Mouse (Mus musculus): Measurements from ENCODE around the gene Dusp5. TPM values are rescaled to one million over a fixed set of nuclear protein-coding genes. Genes with fewer than 3 reads are reported as not detected.

The Dusp5 gene
- polyA plus RNA-seq, 2 experiments: 1.3 to 1.9 TPM

DNA sequence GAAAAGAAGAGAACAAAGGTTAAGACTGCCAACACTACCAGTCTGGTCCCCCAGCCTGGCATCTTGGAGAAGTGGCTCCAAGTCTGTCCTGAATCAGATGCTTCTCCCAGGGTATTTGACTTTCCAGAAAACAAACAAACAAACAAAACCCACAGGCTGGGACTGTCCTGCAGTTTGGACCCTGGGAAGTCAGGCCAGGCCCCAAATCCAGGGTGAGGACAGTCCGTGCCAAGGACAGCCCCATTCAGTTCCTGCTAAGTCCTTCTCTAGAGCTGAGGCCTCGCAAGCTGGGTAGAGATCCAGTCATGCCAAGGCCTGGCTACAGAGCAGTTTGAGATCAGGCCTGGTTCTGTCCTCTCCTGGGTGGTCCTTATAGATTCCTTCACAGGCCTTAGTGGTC lies 27.1 kb upstream of the Dusp5 start:
- TF ChIP-seq EP300 (IDR thresholded peaks at IDR 0.05; ENCODE audit: low read depth): no peak
- no peak for TF ChIP-seq CTCF (IDR thresholded peaks at IDR 0.05; ENCODE audit: low read depth)
- Histone ChIP-seq H3K27ac (no peak overlapping the region), H3K4me1 (replicated peaks; ENCODE audit: control insufficient read depth in 2 of 2, insufficient read depth in 2 of 2, low read length in 1 of 2) (peaks cover 0 to 5% of the 10 kb centered on the region in 2 experiments; a peak in 1 of 4 replicates), H3K4me3 (ENCODE audit: insufficient read depth in 1 of 2, low read depth in 2 of 2, low read length in 2 of 2) (no peak overlapping the region), H3K9me3 (ENCODE audit: control insufficient read depth, low read length) (no peaks in the 10 kb centered on the region), H3K36me3 (replicated peaks; ENCODE audit: control insufficient read depth, insufficient read depth, low read depth) (no peaks in the 10 kb centered on the region), H3K27me3 (ENCODE audit: control insufficient read depth, insufficient read depth, low read length) (no peaks in the 10 kb centered on the region), H3K4me2 (ENCODE audit: low read depth) (no peak overlapping the region), H3K9ac (replicated peaks) (no peak overlapping the region)
- WGBS (ENCODE audit: insufficient replicate concordance): 53% methylated on average over 2 of the region's 2 CpGs
- DNase-seq (ENCODE audit: low read depth in 3 of 3, low spot score in 3 of 3) (no peak), ATAC-seq (ENCODE audit: insufficient read depth) (no peak)

DNA sequence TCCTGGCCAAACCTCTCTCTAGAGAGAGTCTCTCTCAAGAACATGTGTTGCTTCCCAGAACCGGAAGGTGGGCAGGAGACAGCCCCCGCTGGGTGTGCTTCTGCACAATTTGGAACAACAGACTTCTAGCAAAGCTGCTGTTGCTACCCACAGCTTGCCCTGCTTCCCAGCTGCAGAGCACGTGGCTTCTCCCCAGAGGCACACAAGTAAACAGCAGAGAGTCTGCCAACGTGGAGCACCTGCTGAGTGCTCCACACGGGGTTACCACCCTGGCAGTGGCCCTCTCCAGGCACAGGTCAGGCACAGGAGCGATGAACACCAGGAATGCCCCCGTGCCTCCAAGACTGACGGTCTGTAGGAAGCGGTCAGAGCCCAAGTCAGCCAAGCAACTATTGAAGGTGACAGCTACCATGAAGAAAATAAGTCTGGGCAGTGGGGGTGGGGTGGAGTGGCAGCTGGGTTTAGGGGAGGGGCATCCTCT lies 26.0 kb upstream of the Dusp5 start:
- Histone ChIP-seq H3K4me1 (replicated peaks; ENCODE audit: control insufficient read depth in 2 of 2, insufficient read depth in 2 of 2, low read length in 1 of 2) (peaks cover 0 to 5% of the 10 kb centered on the region in 2 experiments; a peak in 2 of 4 replicates), H3K9me3 (ENCODE audit: control insufficient read depth, low read length) (no peaks in the 10 kb centered on the region), H3K27ac (no peak overlapping the region), H3K4me2 (ENCODE audit: low read depth) (no peak overlapping the region), H3K4me3 (ENCODE audit: insufficient read depth in 1 of 2, low read depth in 2 of 2, low read length in 2 of 2) (no peak overlapping the region), H3K9ac (replicated peaks) (no peak overlapping the region), H3K27me3 (ENCODE audit: control insufficient read depth, insufficient read depth, low read length) (no peaks in the 10 kb centered on the region), H3K36me3 (replicated peaks; ENCODE audit: control insufficient read depth, insufficient read depth, low read depth) (no peaks in the 10 kb centered on the region)
- WGBS (ENCODE audit: insufficient replicate concordance): 43% methylated on average over 9 of the region's 9 CpGs
- TF ChIP-seq CTCF (IDR thresholded peaks at IDR 0.05; ENCODE audit: low read depth) (no peak), EP300 (IDR thresholded peaks at IDR 0.05; ENCODE audit: low read depth) (no peak)
- ATAC-seq (ENCODE audit: insufficient read depth): no peak
- no peak for DNase-seq (ENCODE audit: low read depth in 3 of 3, low spot score in 3 of 3)

DNA sequence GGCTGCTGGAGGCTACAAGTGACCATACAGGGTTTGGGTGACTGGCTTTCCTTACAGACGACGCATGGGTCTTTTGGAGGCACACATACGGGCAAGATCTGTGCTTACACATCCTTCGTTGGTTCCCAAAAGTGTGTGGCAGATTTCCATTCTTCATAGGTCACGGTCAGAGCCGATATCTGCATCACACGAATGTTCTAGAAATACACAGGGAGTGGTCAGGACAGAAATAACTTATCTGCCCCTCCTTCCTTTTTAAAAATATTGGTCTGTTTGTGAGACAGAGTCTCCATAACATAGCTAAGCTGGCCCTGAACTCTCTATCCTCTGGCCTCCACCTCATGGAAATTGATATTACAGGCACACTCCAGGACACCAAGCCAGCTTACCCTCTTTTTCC lies 24.7 kb upstream of the Dusp5 start:
- H3K9me3 ChIP-seq (ENCODE audit: control insufficient read depth, low read length): no peaks in the 10 kb centered on the region
- no peak overlapping the region for H3K9ac ChIP-seq (replicated peaks)
- 50% methylated on average over 7 of the region's 7 CpGs for WGBS (ENCODE audit: insufficient replicate concordance)
- peaks cover 0 to 5% of the 10 kb centered on the region in 2 experiments; a peak in 2 of 4 replicates for H3K4me1 ChIP-seq (replicated peaks; ENCODE audit: control insufficient read depth in 2 of 2, insufficient read depth in 2 of 2, low read length in 1 of 2)
- no peaks in the 10 kb centered on the region for H3K27me3 ChIP-seq (ENCODE audit: control insufficient read depth, insufficient read depth, low read length)
- no peak overlapping the region for H3K4me3 ChIP-seq (ENCODE audit: insufficient read depth in 1 of 2, low read depth in 2 of 2, low read length in 2 of 2)
- no peak overlapping the region for H3K4me2 ChIP-seq (ENCODE audit: low read depth)
- H3K36me3 ChIP-seq (replicated peaks; ENCODE audit: control insufficient read depth, insufficient read depth, low read depth): no peaks in the 10 kb centered on the region
- no peak for DNase-seq (ENCODE audit: low read depth in 3 of 3, low spot score in 3 of 3)
- H3K27ac ChIP-seq: no peak overlapping the region
- ATAC-seq (ENCODE audit: insufficient read depth): no peak
- TF ChIP-seq CTCF (IDR thresholded peaks at IDR 0.05; ENCODE audit: low read depth) (no peak), EP300 (IDR thresholded peaks at IDR 0.05; ENCODE audit: low read depth) (no peak)

DNA sequence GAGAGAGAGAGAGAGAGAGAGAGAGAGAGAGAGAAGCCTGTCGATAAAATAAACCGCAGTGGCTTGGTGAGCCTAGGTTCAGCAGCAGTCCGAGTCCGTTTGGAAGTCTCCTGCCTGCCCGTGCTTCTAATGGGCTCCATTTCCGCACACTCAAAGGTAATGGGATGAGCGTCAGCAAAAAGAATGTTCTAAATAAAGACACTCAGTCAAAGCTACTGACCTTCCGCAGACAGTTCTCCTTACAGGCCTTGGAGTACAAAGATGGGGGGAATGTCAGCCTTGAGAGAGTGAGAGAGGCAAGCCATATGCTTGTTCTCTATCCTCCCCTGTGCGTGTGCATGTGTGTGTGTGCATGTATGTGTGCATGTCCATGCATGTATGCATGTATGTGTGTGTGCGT lies 23.2 kb upstream of the Dusp5 start:
- DNase-seq (ENCODE audit: low read depth in 3 of 3, low spot score in 3 of 3) (no peak), ATAC-seq (ENCODE audit: insufficient read depth) (no peak)
- H3K9ac ChIP-seq (replicated peaks): no peak overlapping the region
- no peaks in the 10 kb centered on the region for H3K36me3 ChIP-seq (replicated peaks; ENCODE audit: control insufficient read depth, insufficient read depth, low read depth)
- no peaks in the 10 kb centered on the region for H3K27me3 ChIP-seq (ENCODE audit: control insufficient read depth, insufficient read depth, low read length)
- H3K4me2 ChIP-seq (ENCODE audit: low read depth): no peak overlapping the region
- H3K9me3 ChIP-seq (ENCODE audit: control insufficient read depth, low read length): no peaks in the 10 kb centered on the region
- H3K4me1 ChIP-seq (replicated peaks; ENCODE audit: control insufficient read depth in 2 of 2, insufficient read depth in 2 of 2, low read length in 1 of 2): peaks cover 0 to 5% of the 10 kb centered on the region in 2 experiments; a peak in 2 of 4 replicates
- H3K4me3 ChIP-seq (ENCODE audit: insufficient read depth in 1 of 2, low read depth in 2 of 2, low read length in 2 of 2): no peak overlapping the region
- TF ChIP-seq EP300 (IDR thresholded peaks at IDR 0.05; ENCODE audit: low read depth) (no peak), CTCF (IDR thresholded peaks at IDR 0.05; ENCODE audit: low read depth) (no peak)
- 73% methylated on average over 10 of the region's 10 CpGs for WGBS (ENCODE audit: insufficient replicate concordance)
- no peak overlapping the region for H3K27ac ChIP-seq

DNA sequence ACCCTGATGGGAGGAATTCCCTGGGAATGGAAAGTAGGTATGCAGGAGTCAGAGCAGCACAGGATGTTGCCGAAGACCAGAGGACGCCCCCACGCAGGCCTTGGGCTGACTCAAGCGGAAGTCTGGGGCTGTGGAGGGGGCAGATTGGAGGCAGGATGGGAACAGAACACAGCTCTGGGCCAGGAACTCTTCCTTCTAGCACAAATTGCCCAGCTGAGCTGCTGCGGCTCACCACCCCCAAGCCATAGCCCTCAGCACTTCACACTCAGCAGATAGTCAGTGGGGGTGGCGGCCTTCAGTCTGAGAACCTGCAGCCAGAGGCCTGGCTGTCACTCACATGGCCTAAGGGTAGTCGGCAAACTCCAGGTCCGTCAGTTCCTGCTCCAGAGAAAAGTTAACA lies 21.4 kb upstream of the Dusp5 start:
- no peaks in the 10 kb centered on the region for H3K27me3 ChIP-seq (ENCODE audit: control insufficient read depth, insufficient read depth, low read length)
- H3K9me3 ChIP-seq (ENCODE audit: control insufficient read depth, low read length): no peaks in the 10 kb centered on the region
- DNase-seq (ENCODE audit: low read depth in 3 of 3, low spot score in 3 of 3): no peak
- H3K4me2 ChIP-seq (ENCODE audit: low read depth): no peak overlapping the region
- H3K27ac ChIP-seq: no peak overlapping the region
- H3K4me1 ChIP-seq (replicated peaks; ENCODE audit: control insufficient read depth in 2 of 2, insufficient read depth in 2 of 2, low read length in 1 of 2): peaks cover 0 to 7% of the 10 kb centered on the region in 2 experiments; a peak in 2 of 4 replicates
- no peak overlapping the region for H3K4me3 ChIP-seq (ENCODE audit: insufficient read depth in 1 of 2, low read depth in 2 of 2, low read length in 2 of 2)
- TF ChIP-seq CTCF (IDR thresholded peaks at IDR 0.05; ENCODE audit: low read depth) (no peak), EP300 (IDR thresholded peaks at IDR 0.05; ENCODE audit: low read depth) (no peak)
- H3K9ac ChIP-seq (replicated peaks): no peak overlapping the region
- WGBS (ENCODE audit: insufficient replicate concordance): 26% methylated on average over 8 of the region's 8 CpGs
- peak; percentile 41 for ATAC-seq (ENCODE audit: insufficient read depth)
- no peaks in the 10 kb centered on the region for H3K36me3 ChIP-seq (replicated peaks; ENCODE audit: control insufficient read depth, insufficient read depth, low read depth)
